Mouse (Mus musculus) left cerebral cortex, postnatal 14 days (tissue): Measurements from ENCODE around the gene Sertad2. TPM values are rescaled to one million over a fixed set of nuclear protein-coding genes. Genes with fewer than 3 reads are reported as not detected.
A peak's percentile ranks its signal among the peaks of the same experiment; 100 is the strongest.

Source experiments
- DNase-seq, 2 experiments: peaks; one replicate each; pipeline ENCODE4 v3.0.0; 2021 to 2022; ENCODE audit warnings: low spot score in 2 of 2, mixed read lengths in 1 of 2
- intact Hi-C: fragments of 180-260 bp; cut with DNase I; formaldehyde crosslinking; loops from one replicate; pipeline ENCODE4 v1.15.1; 2025
- total RNA-seq, 2 experiments: library from RNA; stranded (reverse); gene quantifications; 2 replicates each; pipeline ENCODE4 v1.2.3; 2021

Sertad2 gene
- total RNA-seq, 2 experiments from 2014 or later = 19.8 to 22.4 TPM

GRCm38 (mm10) chr11:20543453-20544120 is 534 bp downstream of the Sertad2 start:
- DNase-seq = peak in 1 of 2 experiments; percentile 19
- intact Hi-C loops = loop anchor here (5.0 kb wide), 2 partner anchors 89 to 199 kb away; partner anchors contain the start of gene Aftph

- intact Hi-C loops = loop anchor here (5.0 kb wide), 2 partner anchors 88 to 198 kb away; partner anchors contain the start of gene Aftph
- DNase-seq = no peak
These were observed 1.3 kb downstream of the Sertad2 start for GRCm38 (mm10) chr11:20544376-20544775.

- DNase-seq = no peak
- intact Hi-C loops = loop anchor here (5.0 kb wide), 2 partner anchors 87 to 197 kb away; partner anchors contain the start of gene Aftph
These were observed 1.9 kb downstream of the Sertad2 start for GRCm38 (mm10) chr11:20544801-20545515.

- intact Hi-C loops = no loop called here
- DNase-seq = no peak
These were observed 6.4 kb downstream of the Sertad2 start for GRCm38 (mm10) chr11:20549481-20549880.

GRCm38 (mm10) chr11:20550196-20550595 is 7.1 kb downstream of the Sertad2 start:
- intact Hi-C loops = no loop called here
- no peak for DNase-seq

GRCm38 (mm10) chr11:20552059-20552458 is 9.0 kb downstream of the Sertad2 start:
- no peak for DNase-seq
- intact Hi-C loops = no loop called here

- intact Hi-C loops = no loop called here
- no peak for DNase-seq
These were observed 10.0 kb downstream of the Sertad2 start for GRCm38 (mm10) chr11:20552758-20553673.

- DNase-seq = no peak
- intact Hi-C loops = no loop called here
These were observed 12.6 kb downstream of the Sertad2 start for GRCm38 (mm10) chr11:20555651-20556050.

- intact Hi-C loops = no loop called here
- DNase-seq = no peak
These were observed 13.3 kb downstream of the Sertad2 start for GRCm38 (mm10) chr11:20556163-20556911.

GRCm38 (mm10) chr11:20559236-20559950 is 16.3 kb downstream of the Sertad2 start:
- intact Hi-C loops = no loop called here

GRCm38 (mm10) chr11:20559951-20560642 is 17.0 kb downstream of the Sertad2 start:
- intact Hi-C loops = no loop called here
- DNase-seq = no peak

More at GRCm38 (mm10) chr11:20559236-20559950, 16.3 kb downstream of the Sertad2 start:
- no peak for DNase-seq

GRCm38 (mm10) chr11:20561323-20562002 is 18.4 kb downstream of the Sertad2 start:
- intact Hi-C loops = no loop called here
- peak in 1 of 2 experiments; percentile 24 for DNase-seq

- no peak for DNase-seq
- intact Hi-C loops = no loop called here
These were observed 22.0 kb downstream of the Sertad2 start for GRCm38 (mm10) chr11:20565057-20565456.

GRCm38 (mm10) chr11:20571702-20572413 is 28.8 kb downstream of the Sertad2 start:
- intact Hi-C loops = no loop called here

GRCm38 (mm10) chr11:20576046-20576635 is 33.1 kb downstream of the Sertad2 start:
- intact Hi-C loops = no loop called here
- no peak for DNase-seq

More at GRCm38 (mm10) chr11:20571702-20572413, 28.8 kb downstream of the Sertad2 start:
- DNase-seq = peak; percentile 26 to 53

- intact Hi-C loops = no loop called here
These were observed 39.7 kb downstream of the Sertad2 start for GRCm38 (mm10) chr11:20582758-20583157.

More at GRCm38 (mm10) chr11:20582758-20583157, 39.7 kb downstream of the Sertad2 start:
- DNase-seq = no peak
